Mouse (Mus musculus) intestine, postnatal 0 days (tissue): ENCODE results near the gene Vav1. TPM values are rescaled to one million over a fixed set of nuclear protein-coding genes. Genes with fewer than 3 reads are reported as not detected.
A peak's percentile ranks its signal among the peaks of the same experiment; 100 is the strongest.

Experiments used
- ATAC-seq: fragments of 200-750 bp; cut with Nextera tagmentation; 2 replicates; pipeline ENCODE4 v1.8.0; 2017; ENCODE audit warnings: mild to moderate bottlenecking, moderate TSS enrichment, moderate library complexity
- H3K27ac ChIP-seq: fragments of 300-500 bp; sonication (generic); 2 replicates; pipeline ENCODE4 v1.5.1; 2014; ENCODE audit warnings: mild to moderate bottlenecking, low read depth, low read length, moderate library complexity
- H3K27me3 ChIP-seq: fragments of 300-500 bp; sonication (generic); replicated peaks from 2 replicates; pipeline ENCODE4 v1.6.1; 2014; ENCODE audit warnings: low read length, mixed read lengths; ENCODE audit not compliant: control insufficient read depth, insufficient read depth
- H3K36me3 ChIP-seq: fragments of 300-500 bp; sonication (generic); 2 replicates; pipeline ENCODE4 v1.6.1; 2014; ENCODE audit warnings: mild to moderate bottlenecking, moderate library complexity; ENCODE audit not compliant: control insufficient read depth, insufficient read depth
- H3K4me1 ChIP-seq: fragments of 300-500 bp; sonication (generic); replicated peaks from 2 replicates; pipeline ENCODE4 v1.6.1; 2014; ENCODE audit warnings: antibody characterized with exemption, low read length, mixed read lengths; ENCODE audit not compliant: control insufficient read depth, insufficient read depth
- H3K4me2 ChIP-seq: fragments of 300-500 bp; sonication (generic); replicated peaks from 2 replicates; pipeline ENCODE4 v1.6.1; 2014; ENCODE audit warnings: low read depth, mild to moderate bottlenecking, moderate library complexity
- H3K4me3 ChIP-seq: fragments of 300-500 bp; sonication (generic); 2 replicates; pipeline ENCODE4 v1.5.1; 2014; ENCODE audit warnings: low read depth, low read length
- H3K9ac ChIP-seq: fragments of 300-500 bp; sonication (generic); 2 replicates; pipeline ENCODE4 v1.6.1; 2014; ENCODE audit warnings: mild to moderate bottlenecking, low read depth, low read length
- H3K9me3 ChIP-seq: fragments of 300-500 bp; sonication (generic); 2 replicates; pipeline ENCODE4 v1.6.1; 2016; ENCODE audit warnings: mixed run types; ENCODE audit not compliant: control insufficient read depth
- CTCF ChIP-seq: sonication (generic); IDR thresholded peaks from 2 replicates; pipeline ENCODE4 v1.5.1; 2016; ENCODE audit warnings: low read depth, mild to moderate bottlenecking, control low read depth, antibody characterized with exemption, moderate library complexity
- WGBS: fragments of 180-500 bp; shearing (Covaris S2); extraction: QIAGEN DNeasy Blood & Tissue Kit; methylation state at CpG from one replicate; pipeline ENCODE4 v1.1.7; 2014; 5-methylcytosine and 5-hydroxymethylcytosine counted together
- polyA plus RNA-seq: library from polyadenylated mRNA; unstranded; fragments of >200 nt; fragmentation: Nextera tagmentation; extraction: Ambion mirVana; gene quantifications from 2 replicates; pipeline ENCODE4 v1.2.1, GENCODE M21; 2015

The Vav1 gene
- polyA plus RNA-seq, 1 experiment from 2014 or later = 1.1 TPM

DNA sequence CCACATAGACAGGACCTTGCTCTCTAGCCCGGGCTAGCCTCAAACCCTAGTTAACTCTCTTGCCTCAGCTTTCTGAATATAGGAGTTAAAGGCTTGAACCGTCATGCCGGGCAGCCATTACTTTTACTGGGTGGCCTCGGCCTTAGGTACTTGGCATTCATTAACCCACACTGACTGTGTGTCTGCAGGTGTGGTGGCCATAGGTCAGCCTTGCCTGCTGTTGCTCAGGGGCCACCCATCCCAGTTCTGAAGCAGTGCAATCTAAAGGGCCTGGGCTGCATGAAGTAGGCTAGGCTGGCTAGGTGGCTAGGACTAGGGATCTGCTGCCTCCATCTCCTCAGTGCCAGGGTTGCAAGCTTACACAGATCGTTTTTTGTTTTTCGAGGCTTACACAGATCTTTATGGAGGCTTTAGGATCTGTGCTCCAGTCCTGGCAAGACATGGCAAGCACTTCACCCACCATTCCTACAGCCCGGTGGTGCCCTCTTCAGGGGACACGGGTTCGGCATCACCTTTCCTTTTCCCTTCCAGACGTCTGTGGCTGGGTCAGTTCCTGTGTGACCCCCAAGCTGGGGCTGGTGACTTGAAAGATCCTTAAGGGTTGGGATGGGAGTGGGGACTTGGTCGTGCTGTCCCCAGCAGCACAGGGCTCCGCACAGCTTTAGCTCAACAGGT lies 44.5 kb upstream of the Vav1 start:
- H3K27me3 ChIP-seq = no peaks in the 10 kb centered on the region
- peak overlapping the region; percentile 94 for H3K27ac ChIP-seq
- WGBS = 39% methylated on average over 12 of the region's 12 CpGs
- H3K4me1 ChIP-seq = peaks cover 6% of the 10 kb centered on the region; the same call in 1 of the 2 replicates
- peak; percentile 84 for ATAC-seq
- H3K4me2 ChIP-seq = peak overlapping the region; percentile 68
- peaks cover 38% of the 10 kb centered on the region for H3K36me3 ChIP-seq
- H3K9ac ChIP-seq = peak overlapping the region; percentile 68
- TF ChIP-seq CTCF = peak; percentile 57
- H3K4me3 ChIP-seq = peak overlapping the region; percentile 37
- H3K9me3 ChIP-seq = no peaks in the 10 kb centered on the region

DNA sequence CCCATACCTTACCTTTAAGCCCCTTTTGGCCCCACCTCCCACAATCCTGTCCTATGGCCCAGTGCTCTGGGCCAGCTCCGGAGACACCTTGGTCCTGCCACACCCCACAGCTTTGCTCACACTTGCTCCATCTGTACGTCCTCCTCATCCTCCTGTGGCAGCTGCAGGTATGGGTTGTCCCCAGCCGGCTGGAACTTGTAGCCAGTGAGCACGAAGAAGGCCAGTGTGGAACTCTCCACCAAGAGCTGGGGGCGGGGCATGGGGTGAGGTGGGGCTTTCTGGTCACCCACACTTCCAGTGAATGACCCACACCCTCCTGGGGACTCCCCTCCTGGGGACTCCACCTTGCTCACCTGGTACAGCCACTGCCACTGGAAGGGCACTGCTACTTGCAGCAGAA lies 43.1 kb upstream of the Vav1 start:
- Histone ChIP-seq H3K4me2 (peak overlapping the region; percentile 68), H3K4me3 (peak overlapping the region; percentile 37; the same call in 1 of the 2 replicates), H3K9me3 (no peaks in the 10 kb centered on the region), H3K27ac (no peak overlapping the region), H3K9ac (no peak overlapping the region), H3K27me3 (no peaks in the 10 kb centered on the region), H3K36me3 (peaks cover 38% of the 10 kb centered on the region), H3K4me1 (peaks cover 6% of the 10 kb centered on the region; the same call in 1 of the 2 replicates)
- 66% methylated on average over 5 of the region's 5 CpGs for WGBS
- no peak for TF ChIP-seq CTCF
- ATAC-seq = no peak; the same call in 1 of the 2 replicates

DNA sequence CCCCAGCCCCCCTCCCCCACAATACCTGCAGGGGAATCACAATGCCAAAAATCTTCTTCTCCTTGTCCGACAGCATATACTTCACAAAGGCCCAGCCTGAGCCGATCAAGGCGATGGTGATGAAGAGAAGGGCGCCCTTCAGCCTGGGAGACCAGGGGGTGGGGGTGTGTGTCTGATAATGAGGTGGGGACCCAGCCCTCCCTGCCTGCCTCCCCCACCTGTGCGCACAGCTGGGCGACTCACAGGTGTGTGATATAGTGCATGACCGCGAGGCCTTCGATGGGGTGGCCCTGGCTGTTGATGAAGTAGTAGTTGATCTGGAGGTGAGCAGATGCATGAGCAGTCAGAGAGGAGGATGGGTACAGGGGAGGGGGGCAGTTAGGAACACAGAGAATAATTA lies 41.7 kb upstream of the Vav1 start:
- no peak for ATAC-seq
- Histone ChIP-seq H3K4me2 (0 out of 2 replicates have a peak overlapping the region, but pooled peaks have one; percentile 68), H3K4me3 (no peak overlapping the region), H3K27me3 (no peaks in the 10 kb centered on the region), H3K27ac (no peak overlapping the region), H3K36me3 (peaks cover 44% of the 10 kb centered on the region), H3K9ac (no peak overlapping the region), H3K4me1 (no peaks in the 10 kb centered on the region), H3K9me3 (no peaks in the 10 kb centered on the region)
- WGBS = 93% methylated on average over 9 of the region's 9 CpGs
- no peak for TF ChIP-seq CTCF

DNA sequence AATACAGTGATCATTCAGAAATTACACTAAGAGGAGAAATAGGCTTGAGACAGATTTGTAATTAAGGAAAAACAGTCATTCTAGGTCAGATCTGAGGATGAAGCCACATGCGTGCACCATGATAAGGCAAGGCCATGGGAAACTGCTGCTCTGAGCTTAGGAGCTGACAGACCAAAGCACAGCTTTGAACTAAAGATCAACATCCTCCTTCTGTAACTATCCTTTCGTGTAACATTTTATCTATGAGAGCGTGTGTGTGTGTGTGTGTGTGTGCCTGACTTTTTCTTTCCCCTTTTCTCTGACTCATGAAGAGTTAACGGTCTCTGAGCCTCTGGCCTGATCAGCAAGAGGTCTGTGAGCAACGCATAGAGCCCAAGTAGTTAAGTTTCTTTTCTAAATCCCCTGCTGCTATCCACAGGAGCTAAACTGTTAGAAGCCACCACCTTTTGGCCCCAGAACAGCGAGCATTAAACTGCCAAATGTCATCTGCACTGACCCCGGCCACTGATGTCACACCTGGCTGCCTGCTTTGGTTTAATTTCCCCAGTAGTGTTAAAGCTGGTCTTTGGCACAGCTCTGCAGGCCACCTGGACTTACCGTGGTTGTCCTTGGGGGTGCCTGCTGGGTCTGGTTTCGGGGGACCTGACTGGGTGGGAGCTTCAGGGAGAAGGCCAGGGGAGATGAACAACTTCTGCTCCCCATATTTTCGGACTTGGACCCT lies 35.1 kb upstream of the Vav1 start:
- ATAC-seq = no peak
- peaks cover 13% of the 10 kb centered on the region for H3K36me3 ChIP-seq
- 76% methylated on average over 10 of the region's 10 CpGs for WGBS
- H3K27ac ChIP-seq = no peak overlapping the region
- no peaks in the 10 kb centered on the region for H3K4me1 ChIP-seq
- no peaks in the 10 kb centered on the region for H3K9me3 ChIP-seq
- H3K4me3 ChIP-seq = no peak overlapping the region
- no peaks in the 10 kb centered on the region for H3K27me3 ChIP-seq
- TF ChIP-seq CTCF = no peak
- no peak overlapping the region for H3K4me2 ChIP-seq
- no peak overlapping the region for H3K9ac ChIP-seq

DNA sequence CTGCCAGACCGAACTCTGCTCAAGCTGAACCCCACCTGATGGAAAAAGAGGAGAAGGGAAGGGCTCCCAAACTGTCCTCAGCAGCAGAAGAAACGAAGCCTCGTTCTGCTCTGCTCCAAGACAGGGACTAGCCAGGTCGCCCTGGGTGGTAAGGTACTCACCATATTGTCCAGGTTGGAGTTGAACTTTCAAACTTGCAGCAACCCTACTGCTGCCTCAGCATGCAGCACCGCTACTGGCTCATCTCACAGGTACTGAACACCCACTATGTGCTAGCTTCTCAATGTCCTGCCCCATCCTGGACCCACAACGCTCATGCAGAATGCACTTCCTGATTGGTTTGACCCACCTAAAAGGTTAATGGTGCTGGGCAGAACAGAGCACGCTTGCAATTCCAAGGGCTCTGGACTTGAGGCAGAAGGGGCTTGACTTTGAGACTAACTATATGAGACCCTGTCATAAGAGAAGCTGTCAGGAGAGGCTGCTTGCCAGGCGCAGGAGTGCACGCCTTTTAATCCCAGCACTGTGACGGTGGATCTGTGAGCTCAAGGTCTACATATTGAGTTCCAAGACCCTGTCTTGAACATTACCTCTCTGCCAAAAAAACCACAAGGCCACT lies 33.5 kb upstream of the Vav1 start:
- no peak overlapping the region for H3K4me2 ChIP-seq
- no peak for ATAC-seq
- no peak overlapping the region for H3K27ac ChIP-seq
- no peaks in the 10 kb centered on the region for H3K4me1 ChIP-seq
- no peak overlapping the region for H3K9ac ChIP-seq
- 87% methylated on average over 10 of the region's 10 CpGs for WGBS
- no peak overlapping the region for H3K4me3 ChIP-seq
- TF ChIP-seq CTCF = no peak
- peaks cover 13% of the 10 kb centered on the region for H3K36me3 ChIP-seq
- no peaks in the 10 kb centered on the region for H3K27me3 ChIP-seq
- no peaks in the 10 kb centered on the region for H3K9me3 ChIP-seq
